Mouse (Mus musculus) bone marrow macrophage, adult 2 months (primary cell): ENCODE data around the gene Cybc1.

ENCODE experiments used
- CTCF ChIP-seq: IDR thresholded peaks from 2 replicates; pipeline ENCODE4 v1.5.1; 2012; ENCODE audit warnings: low read depth, mild to moderate bottlenecking, low read length, moderate library complexity
- POLR2A ChIP-seq: IDR thresholded peaks from 2 replicates; pipeline ENCODE4 v1.6.1; 2012; ENCODE audit warnings: mild to moderate bottlenecking, low read depth, low read length, borderline replicate concordance

DNA sequence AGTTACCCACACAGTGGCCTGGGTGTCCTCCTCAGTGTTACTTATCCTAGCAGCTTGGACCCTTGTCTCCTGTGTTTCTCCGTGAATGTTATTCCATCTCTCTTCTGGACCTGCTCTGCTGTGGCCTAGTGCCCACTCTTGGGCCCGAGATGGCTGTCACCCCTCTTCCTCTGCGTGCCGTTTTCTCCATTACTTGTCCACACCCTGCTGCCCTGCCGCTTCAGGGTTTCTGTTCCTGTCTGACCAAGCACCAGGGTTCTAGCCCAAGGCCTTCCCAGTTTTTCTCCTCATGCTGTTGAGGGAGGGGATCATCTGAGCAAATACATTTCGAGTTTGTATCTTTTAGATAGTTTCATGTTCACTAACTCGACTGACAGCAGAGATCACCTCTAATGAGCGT lies 48.4 kb upstream of the Cybc1 start:
- TF ChIP-seq POLR2A = no peak
- TF ChIP-seq CTCF = no peak
